Mouse (Mus musculus): ENCODE measurements around the gene Ccdc175. TPM values are rescaled to one million over a fixed set of nuclear protein-coding genes. Genes with fewer than 3 reads are reported as not detected.
A peak's percentile ranks its signal among the peaks of the same experiment; 100 is the strongest.

Ccdc175 gene
- polyA plus RNA-seq, 1 experiment = not detected

- WGBS = 98% methylated on average over 3 of the region's 3 CpGs
- Histone ChIP-seq H3K4me3 (ENCODE audit: control insufficient read depth, insufficient read depth, low read length) (no peak overlapping the region), H3K36me3 (ENCODE audit: control insufficient read depth, insufficient read depth, low read length) (no peaks in the 10 kb centered on the region), H3K27ac (ENCODE audit: control insufficient read depth, insufficient read depth, low read length) (no peak overlapping the region), H3K27me3 (ENCODE audit: control insufficient read depth, insufficient read depth, low read length) (no peaks in the 10 kb centered on the region), H3K4me1 (replicated peaks; ENCODE audit: control insufficient read depth, insufficient read depth, low read length) (no peaks in the 10 kb centered on the region)
- DNase-seq = no peak
- no peak for TF ChIP-seq CTCF (IDR thresholded peaks at IDR 0.05; ENCODE audit: borderline replicate concordance, control insufficient read depth, extremely low read depth, insufficient read depth, low read length, poor library complexity)
- no peak for TF ChIP-seq POLR2A (IDR thresholded peaks at IDR 0.05; ENCODE audit: control insufficient read depth, extremely low read depth, insufficient read depth, low read length, poor library complexity)
Observed at GRCm38 (mm10) chr12:72078248-72078647, 106.6 kb downstream of the Ccdc175 start.

- peak; percentile 74 for DNase-seq
Observed at GRCm38 (mm10) chr12:72070327-72071269, 114.2 kb downstream of the Ccdc175 start, which contains the start of gene Gpr135. Gpr135 (minus strand) TSS chr12:72071125.

DNA sequence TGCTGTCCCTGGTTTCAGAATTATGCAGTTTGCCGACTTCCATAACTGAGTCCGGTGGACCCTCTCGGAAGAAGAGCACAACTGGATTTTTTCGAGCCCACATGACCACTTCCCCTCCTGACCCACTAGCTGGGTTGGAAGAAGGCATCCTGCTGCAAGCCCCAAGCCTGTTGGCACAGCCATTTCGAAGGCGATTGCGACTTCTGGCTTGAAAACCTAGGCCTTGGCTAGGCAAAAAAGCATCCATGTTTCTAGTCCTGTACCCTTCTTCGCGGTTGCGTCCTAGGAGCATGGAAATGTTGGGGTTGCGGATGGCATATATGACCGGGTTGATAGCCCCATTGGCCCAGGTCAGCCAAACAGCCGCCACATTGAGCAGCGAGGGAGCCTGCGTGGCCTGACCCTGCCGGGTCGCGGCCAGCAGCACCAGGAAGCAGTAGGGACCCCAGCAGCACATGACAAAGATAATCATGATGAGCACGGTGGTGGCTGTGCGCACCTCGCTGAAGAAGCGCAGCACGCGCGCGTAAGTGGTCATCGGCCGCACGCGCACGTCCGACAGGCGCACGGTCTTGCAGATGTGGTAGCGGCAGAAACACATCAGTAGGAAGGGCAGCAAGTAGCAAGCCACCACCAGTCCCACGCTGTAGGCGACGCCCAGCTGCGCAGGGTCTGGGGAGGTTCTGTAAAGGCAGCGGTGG lies 115.1 kb downstream of the Ccdc175 start:
- Histone ChIP-seq H3K27me3 (ENCODE audit: control insufficient read depth, insufficient read depth, low read length) (peaks cover 11% of the 10 kb centered on the region; the same call in 1 of the 2 replicates), H3K27ac (ENCODE audit: control insufficient read depth, insufficient read depth, low read length) (no peak overlapping the region), H3K36me3 (ENCODE audit: control insufficient read depth, insufficient read depth, low read length) (no peaks in the 10 kb centered on the region), H3K4me1 (replicated peaks; ENCODE audit: control insufficient read depth, insufficient read depth, low read length) (peaks cover 7% of the 10 kb centered on the region; the same call in 1 of the 2 replicates), H3K4me3 (ENCODE audit: control insufficient read depth, insufficient read depth, low read length) (0 out of 2 replicates have a peak overlapping the region, but pooled peaks have one; percentile 2)
- no peak for DNase-seq
- 10% methylated on average over 40 of the region's 40 CpGs for WGBS
- TF ChIP-seq POLR2A (IDR thresholded peaks at IDR 0.05; ENCODE audit: control insufficient read depth, extremely low read depth, insufficient read depth, low read length, poor library complexity) (no peak), CTCF (IDR thresholded peaks at IDR 0.05; ENCODE audit: borderline replicate concordance, control insufficient read depth, extremely low read depth, insufficient read depth, low read length, poor library complexity) (no peak)

More at GRCm38 (mm10) chr12:72070327-72071269, 114.2 kb downstream of the Ccdc175 start, which contains the start of gene Gpr135:
- Histone ChIP-seq H3K4me1 (replicated peaks; ENCODE audit: control insufficient read depth, insufficient read depth, low read length) (peaks cover 7% of the 10 kb centered on the region; the same call in 1 of the 2 replicates), H3K36me3 (ENCODE audit: control insufficient read depth, insufficient read depth, low read length) (no peaks in the 10 kb centered on the region), H3K27me3 (ENCODE audit: control insufficient read depth, insufficient read depth, low read length) (peaks cover 11% of the 10 kb centered on the region; the same call in 1 of the 2 replicates), H3K4me3 (ENCODE audit: control insufficient read depth, insufficient read depth, low read length) (peak within 1 kb of the TSS; percentile 52), H3K27ac (ENCODE audit: control insufficient read depth, insufficient read depth, low read length) (no peak within 1 kb of the TSS)
- WGBS = 1% methylated on average over 94 of the region's 94 CpGs
- TF ChIP-seq CTCF (IDR thresholded peaks at IDR 0.05; ENCODE audit: borderline replicate concordance, control insufficient read depth, extremely low read depth, insufficient read depth, low read length, poor library complexity) = peak; percentile 88; the same call in 1 of the 2 replicates
- no peak for TF ChIP-seq POLR2A (IDR thresholded peaks at IDR 0.05; ENCODE audit: control insufficient read depth, extremely low read depth, insufficient read depth, low read length, poor library complexity)

DNA sequence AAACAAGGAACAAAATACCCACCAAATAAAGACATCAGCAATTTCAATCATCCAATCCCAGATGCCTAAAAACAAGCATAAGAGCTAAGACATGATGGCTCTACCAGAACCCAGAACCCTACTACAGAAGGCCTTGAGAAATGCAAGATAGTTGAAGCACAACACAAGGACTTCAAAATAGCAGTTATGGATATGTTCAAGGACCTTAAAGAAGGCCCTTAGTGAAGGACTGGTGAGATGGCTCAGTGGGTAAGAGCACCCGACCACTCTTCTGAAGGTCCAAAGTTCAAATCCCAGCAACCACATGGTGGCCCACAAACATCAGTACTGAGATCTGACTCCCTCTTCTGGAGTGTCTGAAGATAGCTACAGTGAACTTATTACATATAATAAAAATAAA lies 127.0 kb downstream of the Ccdc175 start:
- no peak for TF ChIP-seq CTCF (IDR thresholded peaks at IDR 0.05; ENCODE audit: borderline replicate concordance, control insufficient read depth, extremely low read depth, insufficient read depth, low read length, poor library complexity)
- no peak for TF ChIP-seq POLR2A (IDR thresholded peaks at IDR 0.05; ENCODE audit: control insufficient read depth, extremely low read depth, insufficient read depth, low read length, poor library complexity)
- WGBS = 84% methylated on average over 1 of the region's 1 CpGs
- no peaks in the 10 kb centered on the region for H3K4me1 ChIP-seq (replicated peaks; ENCODE audit: control insufficient read depth, insufficient read depth, low read length)
- no peak overlapping the region for H3K4me3 ChIP-seq (ENCODE audit: control insufficient read depth, insufficient read depth, low read length)
- H3K36me3 ChIP-seq (ENCODE audit: control insufficient read depth, insufficient read depth, low read length) = no peaks in the 10 kb centered on the region
- no peaks in the 10 kb centered on the region for H3K27me3 ChIP-seq (ENCODE audit: control insufficient read depth, insufficient read depth, low read length)
- H3K27ac ChIP-seq (ENCODE audit: control insufficient read depth, insufficient read depth, low read length) = no peak overlapping the region
- DNase-seq = no peak

- H3K4me1 ChIP-seq (replicated peaks; ENCODE audit: control insufficient read depth, insufficient read depth, low read length) = no peaks in the 10 kb centered on the region
- no peak for DNase-seq
- no peak for TF ChIP-seq POLR2A (IDR thresholded peaks at IDR 0.05; ENCODE audit: control insufficient read depth, extremely low read depth, insufficient read depth, low read length, poor library complexity)
- TF ChIP-seq CTCF (IDR thresholded peaks at IDR 0.05; ENCODE audit: borderline replicate concordance, control insufficient read depth, extremely low read depth, insufficient read depth, low read length, poor library complexity) = no peak
- no peaks in the 10 kb centered on the region for H3K27me3 ChIP-seq (ENCODE audit: control insufficient read depth, insufficient read depth, low read length)
- no peak overlapping the region for H3K4me3 ChIP-seq (ENCODE audit: control insufficient read depth, insufficient read depth, low read length)
- no peaks in the 10 kb centered on the region for H3K36me3 ChIP-seq (ENCODE audit: control insufficient read depth, insufficient read depth, low read length)
- H3K27ac ChIP-seq (ENCODE audit: control insufficient read depth, insufficient read depth, low read length) = no peak overlapping the region
- 74% methylated on average over 6 of the region's 6 CpGs for WGBS
Observed at GRCm38 (mm10) chr12:72053851-72054250, 131.0 kb downstream of the Ccdc175 start.

- Histone ChIP-seq H3K27me3 (ENCODE audit: control insufficient read depth, insufficient read depth, low read length) (no peaks in the 10 kb centered on the region), H3K4me3 (ENCODE audit: control insufficient read depth, insufficient read depth, low read length) (no peak overlapping the region), H3K36me3 (ENCODE audit: control insufficient read depth, insufficient read depth, low read length) (no peaks in the 10 kb centered on the region), H3K27ac (ENCODE audit: control insufficient read depth, insufficient read depth, low read length) (no peak overlapping the region), H3K4me1 (replicated peaks; ENCODE audit: control insufficient read depth, insufficient read depth, low read length) (no peaks in the 10 kb centered on the region)
- WGBS = 44% methylated on average over 6 of the region's 6 CpGs
- no peak for DNase-seq
- TF ChIP-seq CTCF (IDR thresholded peaks at IDR 0.05; ENCODE audit: borderline replicate concordance, control insufficient read depth, extremely low read depth, insufficient read depth, low read length, poor library complexity) (no peak), POLR2A (IDR thresholded peaks at IDR 0.05; ENCODE audit: control insufficient read depth, extremely low read depth, insufficient read depth, low read length, poor library complexity) (no peak)
Observed at GRCm38 (mm10) chr12:72053303-72053702, 131.5 kb downstream of the Ccdc175 start.
